Mouse (Mus musculus) brain, embryonic 14.5 days (tissue): ENCODE results near the gene Rnf220.

Experiments
- CTCF ChIP-seq: fragments of 200-500 bp; IDR thresholded peaks from 2 replicates; pipeline ENCODE4 v1.5.1; 2012; ENCODE audit warnings: inconsistent platforms, mild to moderate bottlenecking, moderate library complexity, borderline replicate concordance; ENCODE audit not compliant: insufficient read depth, insufficient read length; ENCODE audit errors: extremely low read depth
- POLR2A ChIP-seq: fragments of 200-500 bp; IDR thresholded peaks from 2 replicates; pipeline ENCODE4 v1.6.1; 2012; ENCODE audit warnings: mild to moderate bottlenecking, inconsistent platforms, borderline replicate concordance; ENCODE audit not compliant: poor library complexity, insufficient read depth, insufficient read length, severe bottlenecking; ENCODE audit errors: extremely low read depth

DNA sequence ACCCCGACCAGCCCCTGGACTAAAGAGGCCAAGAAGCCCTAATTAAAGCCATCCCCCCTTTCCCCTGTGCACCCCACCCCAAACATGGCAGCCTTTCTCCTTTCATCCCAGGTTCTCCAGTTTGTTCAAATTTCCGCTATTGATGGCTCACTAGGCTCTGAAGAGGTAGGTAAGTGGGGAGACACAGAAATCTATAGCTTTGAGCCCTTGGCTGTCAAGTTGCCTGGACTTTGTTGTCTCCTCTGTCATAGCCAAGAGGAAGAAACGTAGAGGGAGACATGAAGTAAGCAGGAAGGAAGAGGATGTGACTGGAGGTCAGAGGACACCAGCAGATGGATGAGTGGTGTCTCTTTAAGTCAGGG lies 86.8 kb downstream of the Rnf220 start:
- TF ChIP-seq CTCF (no peak), POLR2A (no peak)
